Mouse (Mus musculus): Measurements from ENCODE around the gene Gpx4. TPM values are rescaled to one million over a fixed set of nuclear protein-coding genes. Genes with fewer than 3 reads are reported as not detected.
"Not testable (repeated sequence)": the region's sequence is repeated elsewhere in the genome, so short reads cannot be mapped to it uniquely, and the experiment has no call there.

Gpx4 gene
- polyA plus RNA-seq, 1 experiment, result 217 TPM

DNA sequence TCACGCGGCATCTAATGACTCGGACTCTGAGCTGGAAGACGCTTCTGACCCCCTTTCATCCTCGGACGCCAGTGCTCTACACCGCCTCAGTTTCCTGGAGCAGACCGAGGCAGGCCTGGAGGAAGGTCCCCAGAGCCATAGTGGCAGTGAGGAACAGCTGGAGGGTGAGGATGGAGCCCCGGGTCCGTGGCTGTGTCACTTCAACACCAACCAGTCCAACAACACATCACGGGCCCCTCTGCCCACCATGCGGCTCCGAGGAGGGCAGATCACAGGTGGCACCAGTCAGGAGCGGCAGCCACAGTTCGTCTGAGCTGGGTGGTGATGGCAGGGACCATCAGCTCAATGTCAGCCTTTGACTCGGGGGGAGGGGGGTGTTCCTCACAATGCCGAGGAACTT lies 16.2 kb upstream of the Gpx4 start:
- H3K27ac ChIP-seq (ENCODE audit: insufficient read depth, low read length), result no peak overlapping the region
- H3K4me1 ChIP-seq (ENCODE audit: control insufficient read depth, insufficient read depth, low read length), result peaks cover 5% of the 10 kb centered on the region
- TF ChIP-seq CTCF (IDR thresholded peaks at IDR 0.05; ENCODE audit: borderline replicate concordance, insufficient read depth, low read length), result no peak
- no peak for TF ChIP-seq POLR2A (IDR thresholded peaks at IDR 0.05; ENCODE audit: low read depth, low read length)
- H3K4me3 ChIP-seq (ENCODE audit: insufficient read depth, low read length), result no peak overlapping the region

DNA sequence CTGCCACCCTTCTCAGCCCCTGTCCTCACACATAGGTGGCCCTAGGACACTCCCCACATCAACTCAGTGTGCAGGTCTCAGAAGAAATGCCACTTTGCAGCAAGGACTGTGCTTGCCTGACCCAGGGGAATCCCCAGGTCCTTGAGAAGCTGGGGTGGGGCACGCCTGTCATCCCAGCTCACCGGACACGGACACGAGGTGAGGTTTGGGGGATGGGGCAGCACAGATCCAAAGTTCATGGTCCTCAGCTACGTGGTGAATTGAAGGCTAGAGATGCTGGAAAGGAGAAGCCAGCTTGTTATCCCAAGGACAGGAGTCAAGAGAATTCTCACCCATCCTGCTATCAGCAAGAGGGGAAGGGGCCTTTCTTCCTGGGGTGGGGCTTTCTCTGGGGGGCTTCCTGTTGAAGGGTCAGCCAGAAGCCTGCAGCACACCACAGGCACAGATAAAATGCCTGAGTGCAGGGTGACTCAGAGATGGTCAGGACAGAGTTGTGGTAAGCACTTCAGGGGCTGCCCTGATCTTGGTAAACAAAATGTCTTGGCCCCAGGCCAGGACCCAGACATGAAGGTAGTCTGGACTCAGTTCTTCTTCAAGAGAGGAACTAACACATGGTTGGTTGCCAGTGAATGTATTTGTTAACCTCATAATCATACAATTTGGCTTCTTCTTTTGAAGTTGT lies 14.0 kb upstream of the Gpx4 start:
- H3K4me1 ChIP-seq (ENCODE audit: control insufficient read depth, insufficient read depth, low read length), result peaks cover 5% of the 10 kb centered on the region
- H3K4me3 ChIP-seq (ENCODE audit: insufficient read depth, low read length), result no peak overlapping the region
- no peak for TF ChIP-seq POLR2A (IDR thresholded peaks at IDR 0.05; ENCODE audit: low read depth, low read length)
- no peak for TF ChIP-seq CTCF (IDR thresholded peaks at IDR 0.05; ENCODE audit: borderline replicate concordance, insufficient read depth, low read length)
- H3K27ac ChIP-seq (ENCODE audit: insufficient read depth, low read length), result no peak overlapping the region

GRCm38 (mm10) chr10:80033511-80034391 lies 13.2 kb upstream of the Gpx4 start:
- peak overlapping the region; percentile 32 for H3K27ac ChIP-seq (ENCODE audit: insufficient read depth, low read length)
- TF ChIP-seq CTCF (IDR thresholded peaks at IDR 0.05; ENCODE audit: borderline replicate concordance, insufficient read depth, low read length) (0 out of 2 replicates have a peak, but pooled peaks have one; percentile 7), POLR2A (IDR thresholded peaks at IDR 0.05; ENCODE audit: low read depth, low read length) (no peak)

DNA sequence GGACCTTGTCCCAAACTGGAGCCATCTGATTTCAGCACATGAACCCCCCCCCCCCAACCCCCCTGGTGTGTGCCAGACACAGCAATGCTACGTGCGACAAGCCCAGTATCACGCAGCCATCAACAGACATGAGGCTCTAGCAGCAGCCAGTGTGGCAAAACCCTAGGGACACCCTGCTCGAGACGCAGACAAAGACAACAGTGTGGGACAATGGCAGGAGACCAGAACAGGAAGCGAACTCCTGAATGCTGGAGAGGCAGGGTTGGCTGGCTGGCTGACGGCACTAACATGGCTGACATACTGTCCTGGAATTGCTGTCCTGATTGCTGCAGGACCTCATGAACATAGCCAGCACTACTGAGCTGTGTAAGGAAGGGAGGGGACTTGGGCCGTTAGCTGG lies 11.8 kb upstream of the Gpx4 start:
- peaks cover 5% of the 10 kb centered on the region for H3K4me1 ChIP-seq (ENCODE audit: control insufficient read depth, insufficient read depth, low read length)
- H3K4me3 ChIP-seq (ENCODE audit: insufficient read depth, low read length), result no peak overlapping the region
- H3K27ac ChIP-seq (ENCODE audit: insufficient read depth, low read length), result no peak overlapping the region
- TF ChIP-seq CTCF (IDR thresholded peaks at IDR 0.05; ENCODE audit: borderline replicate concordance, insufficient read depth, low read length) (no peak), POLR2A (IDR thresholded peaks at IDR 0.05; ENCODE audit: low read depth, low read length) (no peak)

More at GRCm38 (mm10) chr10:80033511-80034391, 13.2 kb upstream of the Gpx4 start:
- Histone ChIP-seq H3K4me3 (ENCODE audit: insufficient read depth, low read length) (no peak overlapping the region), H3K4me1 (ENCODE audit: control insufficient read depth, insufficient read depth, low read length) (peaks cover 5% of the 10 kb centered on the region)

- Histone ChIP-seq H3K4me3 (ENCODE audit: insufficient read depth, low read length) (no peak overlapping the region), H3K27ac (ENCODE audit: insufficient read depth, low read length) (no peak overlapping the region), H3K4me1 (ENCODE audit: control insufficient read depth, insufficient read depth, low read length) (peaks cover 5% of the 10 kb centered on the region)
- TF ChIP-seq POLR2A (IDR thresholded peaks at IDR 0.05; ENCODE audit: low read depth, low read length) (no peak), CTCF (IDR thresholded peaks at IDR 0.05; ENCODE audit: borderline replicate concordance, insufficient read depth, low read length) (no peak)
Observed at GRCm38 (mm10) chr10:80035686-80036085, 11.3 kb upstream of the Gpx4 start.

GRCm38 (mm10) chr10:80036832-80037231 lies 10.1 kb upstream of the Gpx4 start:
- H3K4me3 ChIP-seq (ENCODE audit: insufficient read depth, low read length), result no peak overlapping the region
- H3K4me1 ChIP-seq (ENCODE audit: control insufficient read depth, insufficient read depth, low read length), result peaks cover 5% of the 10 kb centered on the region
- no peak overlapping the region for H3K27ac ChIP-seq (ENCODE audit: insufficient read depth, low read length)
- TF ChIP-seq POLR2A (IDR thresholded peaks at IDR 0.05; ENCODE audit: low read depth, low read length) (no peak), CTCF (IDR thresholded peaks at IDR 0.05; ENCODE audit: borderline replicate concordance, insufficient read depth, low read length) (no peak)

DNA sequence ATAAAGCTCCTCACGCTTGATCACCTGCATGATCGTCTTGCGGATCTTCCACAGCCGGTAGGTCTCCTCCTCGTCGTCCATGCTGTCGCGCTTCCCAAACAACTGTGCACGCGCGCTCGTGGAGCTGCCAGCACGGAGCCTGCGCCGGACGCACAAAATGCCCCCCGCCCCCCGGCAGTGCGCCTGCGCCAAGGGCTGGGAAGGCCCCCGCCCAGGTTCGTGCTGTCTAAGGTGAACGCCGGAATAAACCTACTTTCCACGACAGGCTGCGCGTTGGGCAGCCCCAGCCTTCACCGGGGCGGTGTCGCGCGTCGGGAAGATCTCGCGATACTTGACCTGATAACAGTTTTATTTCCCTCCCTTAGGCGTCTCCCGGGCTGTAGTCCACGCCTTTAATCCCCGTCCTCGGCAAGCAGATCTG lies 7.4 kb upstream of the Gpx4 start, which contains the start of gene Polr2e:
TSS of gene Polr2e (minus strand) at position 237 of the 421 bp plus-strand sequence.
- Histone ChIP-seq H3K4me3 (ENCODE audit: insufficient read depth, low read length) (peak within 1 kb of the TSS; percentile 70), H3K27ac (ENCODE audit: insufficient read depth, low read length) (no peak within 1 kb of the TSS), H3K4me1 (ENCODE audit: control insufficient read depth, insufficient read depth, low read length) (no peaks in the 10 kb centered on the region; the same call in 1 of the 2 replicates)
- TF ChIP-seq POLR2A (IDR thresholded peaks at IDR 0.05; ENCODE audit: low read depth, low read length), result peak; percentile 90
- no peak for TF ChIP-seq CTCF (IDR thresholded peaks at IDR 0.05; ENCODE audit: borderline replicate concordance, insufficient read depth, low read length)

DNA sequence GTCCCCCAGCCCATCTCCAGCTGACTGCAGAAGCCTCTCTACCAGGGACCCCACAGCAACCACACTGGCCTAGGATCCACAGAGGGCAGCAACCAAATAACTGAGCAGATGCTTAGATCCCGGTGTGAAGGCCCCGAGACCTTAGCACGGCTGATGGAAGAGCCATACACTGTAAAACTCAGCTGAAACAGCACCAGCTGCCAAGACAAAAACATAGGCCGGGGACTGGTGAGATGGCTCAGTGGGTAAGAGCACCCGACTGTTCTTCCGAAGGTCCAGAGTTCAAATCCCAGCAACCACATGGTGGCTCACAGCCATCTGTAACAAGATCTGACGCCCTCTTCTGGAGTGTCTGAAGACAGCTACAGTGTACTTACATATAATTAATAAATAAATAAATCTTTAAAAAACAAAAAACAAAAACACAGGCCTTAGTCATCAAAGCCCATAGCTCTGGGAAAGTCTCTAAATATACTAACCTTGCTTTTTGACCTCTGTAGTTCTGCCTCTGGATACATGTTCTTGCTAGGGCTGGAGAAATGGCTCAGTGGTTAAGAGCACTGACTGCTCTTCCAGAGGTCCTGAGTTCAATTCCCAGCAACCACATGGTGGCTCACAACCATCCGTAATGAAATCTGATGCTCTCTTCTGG lies 5.4 kb upstream of the Gpx4 start:
- H3K4me1 ChIP-seq (ENCODE audit: control insufficient read depth, insufficient read depth, low read length); H3K4me3 ChIP-seq (ENCODE audit: insufficient read depth, low read length); H3K27ac ChIP-seq (ENCODE audit: insufficient read depth, low read length): not testable (repeated sequence)

GRCm38 (mm10) chr10:80044087-80044486 lies 2.9 kb upstream of the Gpx4 start:
- no peak for TF ChIP-seq POLR2A (IDR thresholded peaks at IDR 0.05; ENCODE audit: low read depth, low read length)
- no peak for TF ChIP-seq CTCF (IDR thresholded peaks at IDR 0.05; ENCODE audit: borderline replicate concordance, insufficient read depth, low read length)
- H3K27ac ChIP-seq (ENCODE audit: insufficient read depth, low read length), result no peak overlapping the region

DNA sequence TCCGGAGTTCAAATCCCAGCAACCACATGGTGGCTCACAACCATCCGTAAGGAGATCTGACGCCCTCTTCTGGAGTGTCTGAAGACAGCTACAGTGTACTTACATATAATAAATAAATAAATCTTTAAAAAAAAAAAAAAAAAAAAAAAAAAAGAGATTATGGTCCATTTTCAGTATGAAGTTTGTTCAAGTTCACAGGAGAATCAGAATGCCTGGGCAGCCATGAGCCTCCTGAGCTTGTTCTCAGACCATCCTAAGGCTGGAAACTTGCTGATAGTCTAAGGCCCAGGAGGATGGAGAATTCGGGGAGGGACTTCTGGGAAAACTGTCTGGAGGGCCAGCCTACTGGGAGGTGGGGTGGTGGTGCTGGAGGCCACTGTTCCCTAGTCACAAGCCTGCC lies 1.6 kb upstream of the Gpx4 start:
- H3K4me3 ChIP-seq (ENCODE audit: insufficient read depth, low read length); H3K27ac ChIP-seq (ENCODE audit: insufficient read depth, low read length); H3K4me1 ChIP-seq (ENCODE audit: control insufficient read depth, insufficient read depth, low read length): not testable (repeated sequence)

More at GRCm38 (mm10) chr10:80044087-80044486, 2.9 kb upstream of the Gpx4 start:
- no peak overlapping the region for H3K4me3 ChIP-seq (ENCODE audit: insufficient read depth, low read length)
- no peaks in the 10 kb centered on the region for H3K4me1 ChIP-seq (ENCODE audit: control insufficient read depth, insufficient read depth, low read length)
